Mouse (Mus musculus): ENCODE results near the gene Supt6.

DNA sequence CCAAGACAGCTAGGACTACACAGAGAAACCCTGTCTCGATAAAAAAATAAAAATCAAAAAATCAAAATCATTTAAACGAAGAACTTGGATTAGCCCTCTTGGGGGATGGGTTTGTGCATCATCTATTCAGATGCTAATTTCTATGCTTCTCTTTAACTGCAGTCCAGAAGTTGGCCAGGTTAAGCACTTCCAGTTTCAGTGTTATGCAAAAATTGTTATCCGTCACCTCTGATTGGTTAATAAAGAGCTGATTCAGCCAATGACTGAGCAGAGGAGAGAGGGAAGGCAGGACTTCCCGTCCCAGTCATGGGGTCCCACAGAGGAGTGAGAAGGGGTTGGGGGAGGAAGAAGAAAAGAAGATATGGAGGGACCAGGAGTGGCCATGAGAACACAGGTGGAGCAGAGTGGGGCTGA, 1.9 kb upstream of the Supt6 start:
- TF ChIP-seq CTCF (IDR thresholded peaks at IDR 0.05; ENCODE audit: borderline replicate concordance, control insufficient read depth, extremely low read depth, insufficient read depth, low read length, poor library complexity) (no peak), POLR2A (IDR thresholded peaks at IDR 0.05; ENCODE audit: control insufficient read depth, extremely low read depth, insufficient read depth, low read length, poor library complexity) (no peak)
